Mouse (Mus musculus): ENCODE measurements around the gene Ebf1. TPM values are rescaled to one million over a fixed set of nuclear protein-coding genes. Genes with fewer than 3 reads are reported as not detected.

Ebf1 gene
- total and polyA plus RNA-seq, 3 experiments = 0.04 TPM; not detected in 2

DNA sequence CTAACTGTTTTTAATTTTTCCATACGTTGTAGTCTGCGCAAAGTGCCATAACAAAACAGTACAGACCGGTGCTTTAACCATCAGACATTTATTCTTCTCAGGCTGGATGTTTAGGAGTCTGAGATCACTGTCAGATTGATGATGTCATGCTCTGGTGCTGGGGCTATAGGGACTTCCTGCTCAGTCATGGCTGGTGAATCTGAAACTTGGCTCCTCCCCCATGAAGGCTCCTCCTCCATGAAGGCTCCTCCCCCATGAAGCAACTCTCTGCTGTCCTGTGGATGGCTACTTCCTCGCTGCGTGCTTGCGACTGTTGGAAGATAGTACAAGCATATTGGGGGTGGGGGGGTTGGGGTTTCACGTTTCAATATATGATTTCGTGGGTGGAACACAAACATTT lies 10.2 kb upstream of the Ebf1 start:
- Histone ChIP-seq H3K36me3 (ENCODE audit: control insufficient read depth in 1 of 2, insufficient read depth in 2 of 2, low read length in 2 of 2) (no peaks in the 10 kb centered on the region), H3K4me3 (ENCODE audit: control insufficient read depth in 1 of 2, insufficient read depth in 1 of 2, low read depth in 2 of 2, low read length in 2 of 2) (no peak overlapping the region), H3K9me3 (replicated peaks; ENCODE audit: insufficient read depth, low read length) (no peaks in the 10 kb centered on the region), H3K79me2 (ENCODE audit: control insufficient read depth, insufficient read depth, low read length, poor library complexity) (no peaks in the 10 kb centered on the region), H3K9ac (ENCODE audit: control insufficient read depth, low read depth, low read length, poor library complexity, severe bottlenecking) (no peak overlapping the region), H3K27me3 (ENCODE audit: control insufficient read depth in 1 of 2, insufficient read depth in 2 of 2, low read length in 2 of 2) (no peaks in the 10 kb centered on the region; a peak in 2 of 4 replicates), H3K4me1 (ENCODE audit: control insufficient read depth in 1 of 2, insufficient read depth in 2 of 2, low read length in 2 of 2) (no peaks in the 10 kb centered on the region), H3K27ac (ENCODE audit: control insufficient read depth, low read depth, low read length) (no peak overlapping the region)
- TF ChIP-seq ZMIZ1 (IDR thresholded peaks at IDR 0.05; ENCODE audit: low read depth, low read length) (no peak), MXI1 (IDR thresholded peaks at IDR 0.05; ENCODE audit: low read depth, low read length) (no peak), E2F4 (IDR thresholded peaks at IDR 0.05; ENCODE audit: borderline replicate concordance, low read depth, low read length) (no peak), BHLHE40 (IDR thresholded peaks at IDR 0.05; ENCODE audit: borderline replicate concordance, low read depth, low read length) (no peak), ZKSCAN1 (IDR thresholded peaks at IDR 0.05; ENCODE audit: low read depth, low read length) (no peak), CHD2 (IDR thresholded peaks at IDR 0.05; ENCODE audit: low read length) (no peak), ZC3H11A (IDR thresholded peaks at IDR 0.05; ENCODE audit: low read depth, low read length) (no peak), MAX (IDR thresholded peaks at IDR 0.05; ENCODE audit: low read length) (no peak), MAZ (IDR thresholded peaks at IDR 0.05; ENCODE audit: low read depth, low read length) (no peak), JUND (IDR thresholded peaks at IDR 0.05; ENCODE audit: low read depth, low read length) (no peak), POLR2AphosphoS2 (IDR thresholded peaks at IDR 0.05; ENCODE audit: low read length) (no peak), SIN3A (IDR thresholded peaks at IDR 0.05; ENCODE audit: low read length) (no peak), POLR2A (IDR thresholded peaks at IDR 0.05; ENCODE audit: control insufficient read depth in 1 of 2, insufficient read depth in 1 of 2, low read depth in 1 of 2, low read length in 2 of 2, poor library complexity in 1 of 2) (no peak), MYC (IDR thresholded peaks at IDR 0.05; ENCODE audit: low read depth, low read length) (no peak), USF2 (IDR thresholded peaks at IDR 0.05; ENCODE audit: borderline replicate concordance in 1 of 2, insufficient read depth in 1 of 2, low read depth in 1 of 2, low read length in 2 of 2) (no peak)
- peak; percentile 50 for DNase-seq (ENCODE audit: low read depth, low spot score)

DNA sequence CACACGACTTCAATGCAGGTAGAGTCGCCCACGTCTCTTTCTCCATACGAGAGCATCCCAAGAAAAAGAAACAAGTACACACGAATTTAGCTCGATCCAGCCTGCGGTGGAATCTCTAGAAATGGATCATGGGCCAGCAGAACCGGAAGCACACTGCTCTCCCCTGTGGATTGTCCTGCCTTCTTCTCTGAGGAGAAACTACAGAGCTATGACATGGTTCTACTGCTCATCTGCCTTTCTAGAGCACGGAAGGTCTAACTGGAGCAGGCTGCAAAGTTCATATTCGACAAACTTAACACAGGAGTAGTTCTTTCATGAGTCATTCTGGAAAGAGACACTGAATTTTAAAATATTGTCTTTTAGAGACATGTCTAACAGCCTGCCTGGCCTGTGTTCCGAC lies 8.5 kb upstream of the Ebf1 start:
- DNase-seq (ENCODE audit: low read depth, low spot score) = no peak
- Histone ChIP-seq H3K27me3 (ENCODE audit: control insufficient read depth in 1 of 2, insufficient read depth in 2 of 2, low read length in 2 of 2) (no peaks in the 10 kb centered on the region; a peak in 1 of 4 replicates), H3K4me3 (ENCODE audit: control insufficient read depth in 1 of 2, insufficient read depth in 1 of 2, low read depth in 2 of 2, low read length in 2 of 2) (no peak overlapping the region), H3K36me3 (ENCODE audit: control insufficient read depth in 1 of 2, insufficient read depth in 2 of 2, low read length in 2 of 2) (no peaks in the 10 kb centered on the region), H3K9ac (ENCODE audit: control insufficient read depth, low read depth, low read length, poor library complexity, severe bottlenecking) (no peak overlapping the region), H3K27ac (ENCODE audit: control insufficient read depth, low read depth, low read length) (no peak overlapping the region), H3K4me1 (ENCODE audit: control insufficient read depth in 1 of 2, insufficient read depth in 2 of 2, low read length in 2 of 2) (no peaks in the 10 kb centered on the region), H3K9me3 (replicated peaks; ENCODE audit: insufficient read depth, low read length) (no peaks in the 10 kb centered on the region), H3K79me2 (ENCODE audit: control insufficient read depth, insufficient read depth, low read length, poor library complexity) (no peaks in the 10 kb centered on the region)
- TF ChIP-seq JUND (IDR thresholded peaks at IDR 0.05; ENCODE audit: low read depth, low read length) = no peak
- no peak for TF ChIP-seq ZNF384 (IDR thresholded peaks at IDR 0.05; ENCODE audit: low read depth, low read length)
- no peak for TF ChIP-seq HCFC1 (IDR thresholded peaks at IDR 0.05; ENCODE audit: low read depth, low read length)
- TF ChIP-seq CHD2 (IDR thresholded peaks at IDR 0.05; ENCODE audit: low read length) = no peak
- no peak for TF ChIP-seq MAZ (IDR thresholded peaks at IDR 0.05; ENCODE audit: low read depth, low read length)
- TF ChIP-seq POLR2AphosphoS2 (IDR thresholded peaks at IDR 0.05; ENCODE audit: low read length) = no peak
- TF ChIP-seq MXI1 (IDR thresholded peaks at IDR 0.05; ENCODE audit: low read depth, low read length) = no peak
- TF ChIP-seq MEF2A (IDR thresholded peaks at IDR 0.05; ENCODE audit: extremely low read depth, insufficient replicate concordance, low read depth, low read length, poor library complexity, severe bottlenecking) = no peak
- TF ChIP-seq CTCF (IDR thresholded peaks at IDR 0.05 in 2 of 3, conservative IDR thresholded peaks at IDR 0.05 in 1 of 3; ENCODE audit: control insufficient read depth in 1 of 3, insufficient read depth in 1 of 3, low read depth in 2 of 3, low read length in 3 of 3, poor library complexity in 1 of 3, severe bottlenecking in 1 of 3) = no peak
- TF ChIP-seq UBTF (IDR thresholded peaks at IDR 0.05; ENCODE audit: borderline replicate concordance, insufficient read depth, low read depth, low read length) = no peak
- no peak for TF ChIP-seq ZKSCAN1 (IDR thresholded peaks at IDR 0.05; ENCODE audit: low read depth, low read length)
- TF ChIP-seq EP300 (IDR thresholded peaks at IDR 0.05; ENCODE audit: low read depth in 1 of 2, low read length in 2 of 2) = no peak
- no peak for TF ChIP-seq MAX (IDR thresholded peaks at IDR 0.05; ENCODE audit: low read length)
- no peak for TF ChIP-seq BHLHE40 (IDR thresholded peaks at IDR 0.05; ENCODE audit: borderline replicate concordance, low read depth, low read length)
- no peak for TF ChIP-seq GABPA (IDR thresholded peaks at IDR 0.05; ENCODE audit: low read depth, low read length)
- no peak for TF ChIP-seq MAFK (IDR thresholded peaks at IDR 0.05; ENCODE audit: borderline replicate concordance, low read depth, low read length)
- TF ChIP-seq POLR2AphosphoS5 (IDR thresholded peaks at IDR 0.05; ENCODE audit: borderline replicate concordance, low read depth, low read length) = no peak
- TF ChIP-seq KAT2A (conservative IDR thresholded peaks at IDR 0.05; ENCODE audit: low read depth, low read length) = no peak
- no peak for TF ChIP-seq CHD1 (IDR thresholded peaks at IDR 0.05; ENCODE audit: low read depth, low read length)

Measured in MEL (cell line).